Comparison of ENCODE assay signal across 16 mouse cellular contexts in genomic region chr9:86044098-86044497, GRCm38 (mm10).
"Had no signal": no experiment of that assay in that cellular context is flagged by ENCODE, and none has a peak within 500 bp of the region (broad histone marks: within the 10 kb centered on the region; RNA-seq: fewer than 3 reads in every experiment).

No protein-coding gene starts in this region.

- H3K4me3 ChIP-seq: layer of hippocampus, adult 2 months; limb, embryonic 13.5 days; midbrain, embryonic 12.5 days; neural tube, embryonic 13.5 days had no signal

- DNase-seq: kidney, adult 11 months; kidney, adult 9 months; kidney, postnatal 4 days; left cerebral cortex, postnatal 4 days; retina, postnatal 1 day; right cerebral cortex, postnatal 4 days; spleen, adult 18-20 months; thymus, adult 18-20 months; thymus, postnatal 14 days had no signal

- ATAC-seq: midbrain, embryonic 16.5 days had no signal

- H3K4me2 ChIP-seq: limb, embryonic 13.5 days; midbrain, embryonic 12.5 days; neural tube, embryonic 13.5 days had no signal

- H3K27me3 ChIP-seq: limb, embryonic 13.5 days; midbrain, embryonic 12.5 days; neural tube, embryonic 13.5 days had no signal

- H3K9me3 ChIP-seq: limb, embryonic 13.5 days; midbrain, embryonic 12.5 days; neural tube, embryonic 13.5 days had no signal

- H3K9ac ChIP-seq: limb, embryonic 13.5 days; liver, embryonic 14.5 days; midbrain, embryonic 12.5 days; neural tube, embryonic 13.5 days had no signal

- H3K27ac ChIP-seq: kidney, postnatal 0 days; layer of hippocampus, adult 2 months; limb, embryonic 13.5 days; liver, embryonic 14.5 days; midbrain, embryonic 12.5 days; neural tube, embryonic 13.5 days had no signal

- H3K4me1 ChIP-seq: limb, embryonic 13.5 days; midbrain, embryonic 12.5 days; neural tube, embryonic 13.5 days had no signal

- H3K36me3 ChIP-seq: limb, embryonic 13.5 days; midbrain, embryonic 12.5 days; neural tube, embryonic 13.5 days had no signal
